Mouse (Mus musculus) testis, adult 2 months (tissue): ENCODE data around the gene Fam168b.

Experiments used
- CTCF ChIP-seq: fragments of 200-500 bp; IDR thresholded peaks from 2 replicates; pipeline ENCODE4 v1.5.1; 2012; ENCODE audit warnings: low read depth, mild to moderate bottlenecking, inconsistent platforms, low read length, moderate library complexity; ENCODE audit not compliant: control insufficient read depth, insufficient read depth, insufficient replicate concordance
- POLR2A ChIP-seq: fragments of 200-500 bp; IDR thresholded peaks from 2 replicates; pipeline ENCODE4 v1.6.1; 2012; ENCODE audit warnings: low read depth, mild to moderate bottlenecking, inconsistent platforms, low read length, moderate library complexity; ENCODE audit not compliant: control insufficient read depth

DNA sequence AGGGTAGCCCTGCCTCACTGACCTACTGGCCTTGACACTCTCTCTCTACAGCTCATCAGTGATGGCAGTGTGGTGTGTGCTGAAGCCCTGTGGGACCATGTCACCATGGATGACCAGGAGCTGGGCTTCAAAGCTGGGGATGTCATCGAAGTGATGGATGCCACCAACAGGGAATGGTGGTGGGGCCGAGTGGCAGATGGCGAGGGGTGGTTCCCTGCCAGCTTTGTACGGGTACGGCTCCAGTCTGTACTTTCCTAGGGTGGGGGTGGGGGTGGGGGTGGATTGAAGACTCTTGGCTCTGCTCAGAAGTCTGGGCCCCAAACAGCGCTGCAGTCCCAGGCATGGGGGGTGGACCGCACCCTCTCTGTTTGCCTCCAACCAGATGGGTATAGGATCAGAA lies 38.0 kb downstream of the Fam168b start:
- TF ChIP-seq CTCF: no peak
- no peak for TF ChIP-seq POLR2A
